Mouse (Mus musculus): ENCODE data around the gene 4930539E08Rik.

The 4930539E08Rik gene

GRCm38 (mm10) chr17:28855166-28855885, 59.8 kb downstream of the 4930539E08Rik start:
- no peak for DNase-seq (ENCODE audit: extremely low spot score)

- no peak for DNase-seq (ENCODE audit: extremely low spot score)
Observed at GRCm38 (mm10) chr17:28854377-28854776, 60.7 kb downstream of the 4930539E08Rik start.

GRCm38 (mm10) chr17:28850511-28850910, 64.6 kb downstream of the 4930539E08Rik start:
- no peak for DNase-seq (ENCODE audit: extremely low spot score)

- DNase-seq (ENCODE audit: extremely low spot score): no peak
Observed at GRCm38 (mm10) chr17:28846974-28847617, 68.0 kb downstream of the 4930539E08Rik start.
